Mouse (Mus musculus) G1E (cell line): ENCODE results near the gene Plcb1.

Experiments
- CTCF ChIP-seq: IDR thresholded peaks from 2 replicates; pipeline ENCODE4 v1.5.1; 2012; ENCODE audit warnings: low read depth, low read length, inconsistent platforms, mixed read lengths
- GATA1 ChIP-seq: IDR thresholded peaks from 2 replicates; pipeline ENCODE4 v1.6.1; 2012; ENCODE audit warnings: borderline replicate concordance, low read length, inconsistent platforms, mixed read lengths
- GATA2 ChIP-seq: IDR thresholded peaks from 2 replicates; pipeline ENCODE4 v1.6.1; 2012; ENCODE audit warnings: low read depth, low read length, inconsistent platforms, borderline replicate concordance
- POLR2AphosphoS5 ChIP-seq: IDR thresholded peaks from 2 replicates; pipeline ENCODE4 v1.6.1; 2012; ENCODE audit warnings: low read depth, low read length, inconsistent platforms; ENCODE audit not compliant: insufficient replicate concordance
- TAL1 ChIP-seq: conservative IDR thresholded peaks from 2 replicates; pipeline ENCODE4 v1.6.1; 2012; ENCODE audit warnings: low read depth, low read length, inconsistent platforms, mixed read lengths

DNA sequence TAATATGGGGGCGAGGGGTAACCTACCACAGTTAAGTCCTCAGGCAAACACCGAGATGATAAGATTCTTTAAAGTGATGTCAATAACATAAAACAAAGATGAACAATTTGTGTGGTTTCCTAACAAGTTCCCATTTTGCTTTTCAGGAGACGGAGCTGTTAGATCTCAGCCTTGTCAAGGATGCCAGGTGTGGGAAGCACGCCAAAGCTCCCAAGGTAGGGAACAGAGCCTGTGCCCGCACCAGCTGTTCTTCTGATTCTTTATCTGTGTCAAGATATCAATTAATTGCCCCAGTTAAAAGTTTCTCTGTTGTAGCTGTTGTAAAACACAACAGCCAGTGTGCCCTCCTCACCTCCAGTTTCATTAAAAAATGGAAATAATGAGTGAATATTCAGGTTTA, 202.1 kb downstream of the Plcb1 start:
- TF ChIP-seq CTCF: no peak
- no peak for TF ChIP-seq TAL1
- no peak for TF ChIP-seq GATA1
- TF ChIP-seq GATA2: no peak
- no peak for TF ChIP-seq POLR2AphosphoS5
